Mouse (Mus musculus) liver, embryonic 13.5 days (tissue): ENCODE measurements around the gene AI413582. TPM values are rescaled to one million over a fixed set of nuclear protein-coding genes. Genes with fewer than 3 reads are reported as not detected.
A peak's percentile ranks its signal among the peaks of the same experiment; 100 is the strongest.

ENCODE experiments used
- ATAC-seq: fragments of 200-750 bp; cut with Nextera tagmentation; 2 replicates; pipeline ENCODE4 v1.8.0; 2017; ENCODE audit warnings: low read depth, mild to moderate bottlenecking, moderate number of reproducible peaks, moderate library complexity
- DNase-seq: peaks from one replicate; pipeline ENCODE4 v3.0.0; 2022
- H3K27ac ChIP-seq: fragments of 300-500 bp; sonication (generic); 2 replicates; pipeline ENCODE4 v1.5.1; 2015; ENCODE audit warnings: moderate library complexity, mild to moderate bottlenecking, inconsistent platforms
- H3K27me3 ChIP-seq: fragments of 300-500 bp; sonication (generic); 2 replicates; pipeline ENCODE4 v1.6.1; 2015; ENCODE audit warnings: mild to moderate bottlenecking, inconsistent platforms
- H3K36me3 ChIP-seq: fragments of 300-500 bp; sonication (generic); 2 replicates; pipeline ENCODE4 v1.6.1; 2015; ENCODE audit warnings: mild to moderate bottlenecking, inconsistent platforms
- H3K4me1 ChIP-seq: fragments of 300-500 bp; sonication (generic); replicated peaks from 2 replicates; pipeline ENCODE4 v1.6.1; 2015; ENCODE audit warnings: inconsistent platforms
- H3K4me2 ChIP-seq: fragments of 300-500 bp; sonication (generic); 2 replicates; pipeline ENCODE4 v1.6.1; 2015; ENCODE audit warnings: inconsistent platforms, mild to moderate bottlenecking, moderate library complexity
- H3K4me3 ChIP-seq: fragments of 300-500 bp; sonication (generic); replicated peaks from 2 replicates; pipeline ENCODE4 v1.5.1; 2015; ENCODE audit warnings: mild to moderate bottlenecking, inconsistent platforms
- H3K9ac ChIP-seq: fragments of 300-500 bp; sonication (generic); 2 replicates; pipeline ENCODE4 v1.6.1; 2015; ENCODE audit warnings: mild to moderate bottlenecking, inconsistent platforms
- H3K9me3 ChIP-seq: fragments of 300-500 bp; sonication (generic); replicated peaks from 2 replicates; pipeline ENCODE4 v1.6.1; 2016; ENCODE audit warnings: inconsistent platforms
- WGBS: fragments of 180-500 bp; shearing (Covaris S2); methylation state at CpG from one replicate; pipeline ENCODE4 v1.1.7; 2015; ENCODE audit not compliant: insufficient replicate concordance; 5-methylcytosine and 5-hydroxymethylcytosine counted together
- polyA plus RNA-seq: library from polyadenylated mRNA; unstranded; fragments of >200 nt; fragmentation: Nextera tagmentation; extraction: Ambion mirVana; gene quantifications from 2 replicates; pipeline ENCODE4 v1.2.1, GENCODE M21; 2015

Gene AI413582
- polyA plus RNA-seq, 1 experiment from 2014 or later: 13.7 TPM

DNA sequence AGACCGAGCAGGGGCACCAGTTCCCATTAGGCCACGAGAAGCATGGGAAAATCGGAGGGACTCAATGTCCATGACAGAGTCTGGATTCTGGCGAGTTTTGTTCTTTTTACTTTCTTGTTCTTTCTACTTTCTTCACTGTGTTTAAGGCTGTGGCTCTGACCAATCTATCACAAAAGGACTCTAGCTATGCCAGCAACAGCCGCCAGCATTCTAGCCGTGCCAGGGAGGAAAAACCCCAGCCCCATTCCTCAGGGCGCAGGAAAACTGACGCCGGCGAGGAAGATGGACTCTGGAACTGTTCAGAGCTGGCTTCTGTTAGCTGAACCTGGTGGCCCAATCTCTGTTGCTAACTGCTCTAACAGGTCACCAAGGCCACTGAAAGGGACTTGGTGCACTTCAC, 12.9 kb upstream of the AI413582 start:
- WGBS: 82% methylated on average over 10 of the region's 10 CpGs
- no peak for ATAC-seq
- peaks cover 79% of the 10 kb centered on the region for H3K4me1 ChIP-seq
- no peak overlapping the region for H3K4me2 ChIP-seq
- H3K4me3 ChIP-seq: no peak overlapping the region
- H3K9ac ChIP-seq: no peak overlapping the region
- H3K9me3 ChIP-seq: no peaks in the 10 kb centered on the region
- peaks cover 59% of the 10 kb centered on the region for H3K36me3 ChIP-seq
- H3K27ac ChIP-seq: no peak overlapping the region
- no peak for DNase-seq
- no peaks in the 10 kb centered on the region for H3K27me3 ChIP-seq

DNA sequence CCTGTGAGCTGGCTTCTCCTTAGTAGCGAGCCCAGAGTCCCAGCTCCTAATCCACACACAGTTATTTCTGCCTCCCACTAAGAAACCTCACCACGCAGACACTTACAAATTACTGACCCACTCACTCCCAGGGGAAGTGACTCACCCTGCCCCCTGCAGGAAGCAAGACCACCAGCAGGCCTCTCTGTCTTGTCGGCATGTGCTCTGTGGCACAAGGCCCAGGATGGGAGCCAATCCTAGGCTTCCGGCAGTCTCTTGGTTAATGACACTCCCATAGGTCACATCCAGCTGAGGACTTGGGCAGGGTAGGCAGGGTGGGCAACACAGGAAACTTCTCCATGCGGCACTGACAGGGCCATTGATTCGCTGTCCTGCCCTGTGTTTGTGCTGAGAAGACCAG, 11.9 kb upstream of the AI413582 start:
- ATAC-seq: no peak
- Histone ChIP-seq H3K4me2 (no peak overlapping the region), H3K4me1 (peaks cover 72% of the 10 kb centered on the region), H3K27ac (no peak overlapping the region), H3K9ac (no peak overlapping the region), H3K9me3 (no peaks in the 10 kb centered on the region), H3K36me3 (peaks cover 52% of the 10 kb centered on the region), H3K4me3 (no peak overlapping the region), H3K27me3 (no peaks in the 10 kb centered on the region)
- DNase-seq: no peak
- 75% methylated on average over 6 of the region's 6 CpGs for WGBS

DNA sequence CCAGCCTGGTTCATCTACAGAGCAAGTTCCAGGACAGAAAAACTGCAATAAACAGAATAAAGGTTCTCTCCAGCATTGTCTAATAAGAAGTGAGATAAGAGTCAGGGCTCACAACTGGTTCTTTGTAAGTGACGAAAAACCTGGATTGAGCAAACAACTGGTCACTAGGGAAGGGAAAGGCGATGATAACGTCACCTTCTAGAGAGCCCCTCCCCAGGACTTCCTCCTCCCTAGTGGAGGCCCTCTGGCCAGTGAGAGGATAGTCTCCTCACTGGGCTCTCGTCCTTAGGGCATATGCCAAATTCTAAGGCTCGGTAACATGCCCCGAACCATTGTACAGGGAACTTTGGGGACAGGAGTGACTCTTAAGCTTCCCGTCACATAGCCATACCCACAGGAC, 10.5 kb upstream of the AI413582 start:
- 66% methylated on average over 7 of the region's 7 CpGs for WGBS
- Histone ChIP-seq H3K4me3 (no peak overlapping the region), H3K4me1 (peaks cover 61% of the 10 kb centered on the region), H3K4me2 (no peak overlapping the region), H3K9ac (no peak overlapping the region), H3K27ac (no peak overlapping the region), H3K9me3 (no peaks in the 10 kb centered on the region), H3K36me3 (peaks cover 40% of the 10 kb centered on the region), H3K27me3 (no peaks in the 10 kb centered on the region)
- DNase-seq (no peak), ATAC-seq (no peak)

DNA sequence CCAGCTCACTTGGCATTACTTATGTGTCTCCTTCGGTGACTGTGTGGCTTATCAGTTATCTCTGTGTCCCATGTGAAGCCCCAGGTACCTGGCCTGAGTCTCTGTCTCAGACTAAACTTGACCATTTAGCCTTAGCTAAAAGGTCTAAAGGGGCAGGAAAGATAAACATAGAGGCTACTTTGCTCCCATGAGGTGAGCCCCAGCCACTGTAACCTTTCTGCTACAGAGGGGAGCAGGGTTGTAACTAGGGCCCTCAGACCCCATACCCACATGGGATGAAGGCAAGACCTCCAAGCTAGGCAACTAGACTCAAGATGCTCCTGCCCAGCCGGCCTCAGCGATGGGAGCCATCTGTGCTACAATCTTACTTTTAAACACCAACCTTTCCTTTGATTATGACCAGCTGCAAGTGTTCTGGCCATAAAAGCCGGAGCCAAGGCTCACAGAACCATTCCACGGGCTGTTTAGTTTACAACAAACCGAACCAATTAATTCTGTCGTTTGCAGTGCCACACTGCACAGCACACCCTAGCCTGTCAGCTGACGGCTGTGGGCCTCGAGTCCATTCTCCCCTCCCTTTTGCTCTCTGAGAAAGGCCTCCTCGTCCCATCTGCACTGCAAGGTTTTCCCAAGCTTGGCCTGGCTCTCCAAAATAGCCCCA, 9.7 kb upstream of the AI413582 start:
- Histone ChIP-seq H3K27me3 (no peaks in the 10 kb centered on the region), H3K4me1 (peaks cover 52% of the 10 kb centered on the region), H3K4me3 (no peak overlapping the region), H3K4me2 (no peak overlapping the region), H3K9me3 (no peaks in the 10 kb centered on the region), H3K27ac (no peak overlapping the region), H3K36me3 (peaks cover 33% of the 10 kb centered on the region), H3K9ac (no peak overlapping the region)
- ATAC-seq (no peak), DNase-seq (no peak)
- WGBS: 69% methylated on average over 10 of the region's 10 CpGs

DNA sequence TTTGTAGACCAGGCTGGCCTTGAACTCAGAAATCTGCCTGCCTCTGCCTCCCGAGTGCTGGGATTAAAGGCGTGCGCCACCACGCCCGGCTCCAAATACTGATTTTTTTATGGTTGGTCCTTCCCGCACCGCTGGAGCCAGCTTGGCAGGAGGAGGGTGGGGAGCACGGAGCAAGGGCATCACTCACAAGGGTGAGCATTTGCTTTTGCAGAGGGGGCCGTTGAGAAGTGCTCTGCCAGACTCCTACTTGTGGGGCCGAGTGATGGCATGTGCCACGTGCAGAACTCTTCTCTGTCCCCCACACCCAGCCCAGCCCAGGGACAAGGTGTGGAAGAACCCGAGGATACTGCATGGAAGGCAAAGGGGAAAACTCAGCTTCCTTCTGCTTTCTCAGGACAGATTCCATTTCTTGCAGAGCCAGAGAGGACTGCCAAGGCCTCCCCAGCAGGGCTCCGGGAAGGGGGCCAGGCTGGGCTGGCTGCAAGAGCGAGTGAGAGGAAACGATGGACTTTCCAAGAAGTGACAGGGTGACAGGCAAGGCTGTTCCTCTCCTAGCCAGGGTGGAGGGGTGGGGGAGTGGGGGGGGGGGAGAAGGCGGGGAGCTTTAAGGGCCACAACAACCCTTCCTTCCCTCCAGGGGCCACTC, 9.0 kb upstream of the AI413582 start:
- H3K27me3 ChIP-seq: no peaks in the 10 kb centered on the region
- peaks cover 26% of the 10 kb centered on the region for H3K36me3 ChIP-seq
- no peak overlapping the region for H3K27ac ChIP-seq
- H3K4me2 ChIP-seq: no peak overlapping the region
- H3K4me3 ChIP-seq: no peak overlapping the region
- H3K9me3 ChIP-seq: no peaks in the 10 kb centered on the region
- DNase-seq: no peak
- no peak overlapping the region for H3K9ac ChIP-seq
- no peak for ATAC-seq
- H3K4me1 ChIP-seq: peaks cover 50% of the 10 kb centered on the region
- WGBS: 62% methylated on average over 16 of the region's 16 CpGs

DNA sequence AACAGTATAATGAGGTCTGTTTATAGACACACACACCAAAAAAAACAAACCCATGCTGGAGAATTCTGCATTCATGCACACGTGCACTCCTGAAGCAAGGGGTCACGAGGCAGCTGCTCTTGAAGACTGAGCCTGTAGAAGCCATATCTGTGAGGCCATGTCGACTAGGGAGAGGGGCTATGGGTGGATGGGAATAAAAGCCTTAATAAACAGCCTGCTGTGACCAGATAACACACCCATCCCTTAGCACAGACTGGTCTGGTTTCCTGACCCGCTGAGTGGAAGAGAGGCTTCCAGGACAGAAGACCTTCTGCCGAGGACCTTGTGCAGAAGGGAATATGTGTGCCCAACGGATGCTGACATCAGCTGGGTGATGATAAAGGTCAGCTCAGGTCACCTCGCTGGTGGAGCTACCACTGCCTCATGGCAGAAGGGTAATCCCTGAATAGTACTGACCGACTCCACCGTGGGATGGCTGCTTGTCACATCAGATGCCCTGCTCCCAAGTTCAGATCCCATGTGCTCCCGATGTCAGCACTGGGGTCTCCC, 8.3 kb upstream of the AI413582 start:
- H3K4me1 ChIP-seq: peaks cover 51% of the 10 kb centered on the region
- H3K9ac ChIP-seq: 0 out of 2 replicates have a peak overlapping the region, but pooled peaks have one; percentile 19
- H3K9me3 ChIP-seq: no peaks in the 10 kb centered on the region
- H3K27me3 ChIP-seq: no peaks in the 10 kb centered on the region
- H3K4me2 ChIP-seq: no peak overlapping the region
- peak; percentile 77 for ATAC-seq
- H3K4me3 ChIP-seq: no peak overlapping the region
- WGBS: 29% methylated on average over 10 of the region's 10 CpGs
- H3K36me3 ChIP-seq: peaks cover 19% of the 10 kb centered on the region
- DNase-seq: peak; percentile 51
- no peak overlapping the region for H3K27ac ChIP-seq

DNA sequence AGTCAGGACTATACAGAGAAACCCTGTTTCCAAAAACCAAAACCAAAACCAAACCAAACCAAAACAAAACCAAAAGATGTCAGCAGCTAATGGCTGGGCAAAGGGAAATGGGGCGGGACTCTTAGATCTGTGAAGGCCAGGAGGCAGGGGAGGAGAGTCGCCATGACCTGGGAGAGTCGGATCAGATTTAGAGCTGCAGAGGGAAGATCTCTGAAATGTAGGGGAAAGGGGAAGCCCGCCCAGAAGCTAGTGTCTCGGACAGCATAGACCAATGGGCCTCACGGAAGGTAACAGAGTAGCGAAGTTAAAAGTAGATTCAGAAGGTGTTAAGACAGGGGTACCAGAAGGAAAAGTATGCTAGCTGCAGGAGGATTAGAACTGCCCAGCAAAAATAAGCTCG, 5.8 kb upstream of the AI413582 start:
- Histone ChIP-seq H3K9me3 (no peaks in the 10 kb centered on the region), H3K27ac (no peak overlapping the region), H3K4me2 (no peak overlapping the region), H3K27me3 (no peaks in the 10 kb centered on the region; the same call in 1 of the 2 replicates), H3K4me3 (no peak overlapping the region), H3K9ac (no peak overlapping the region), H3K36me3 (peaks cover 6% of the 10 kb centered on the region), H3K4me1 (peaks cover 54% of the 10 kb centered on the region)
- WGBS: 62% methylated on average over 8 of the region's 8 CpGs
- no peak for ATAC-seq
- no peak for DNase-seq

DNA sequence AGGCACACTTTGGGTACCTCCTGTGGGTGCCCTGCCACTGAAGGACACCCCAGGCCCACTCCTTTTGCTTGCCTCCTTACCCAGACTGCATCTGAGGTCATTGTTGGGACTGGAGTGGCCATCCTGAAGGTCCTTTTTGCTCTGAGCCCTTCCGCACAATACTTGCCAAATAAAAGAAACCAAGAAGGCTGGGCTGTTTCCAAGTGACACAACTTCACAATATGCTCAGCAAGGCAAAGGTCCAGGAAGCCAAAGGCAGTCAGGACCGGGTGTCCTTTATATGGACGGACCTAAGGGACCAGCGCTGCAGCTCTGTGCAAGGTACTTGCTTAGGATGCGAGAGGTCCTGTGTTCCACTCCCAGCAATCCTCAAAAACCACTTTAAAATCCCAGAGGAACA, 2.7 kb upstream of the AI413582 start:
- peaks cover 53% of the 10 kb centered on the region for H3K4me1 ChIP-seq
- H3K9ac ChIP-seq: no peak overlapping the region
- 82% methylated on average over 5 of the region's 5 CpGs for WGBS

DNA sequence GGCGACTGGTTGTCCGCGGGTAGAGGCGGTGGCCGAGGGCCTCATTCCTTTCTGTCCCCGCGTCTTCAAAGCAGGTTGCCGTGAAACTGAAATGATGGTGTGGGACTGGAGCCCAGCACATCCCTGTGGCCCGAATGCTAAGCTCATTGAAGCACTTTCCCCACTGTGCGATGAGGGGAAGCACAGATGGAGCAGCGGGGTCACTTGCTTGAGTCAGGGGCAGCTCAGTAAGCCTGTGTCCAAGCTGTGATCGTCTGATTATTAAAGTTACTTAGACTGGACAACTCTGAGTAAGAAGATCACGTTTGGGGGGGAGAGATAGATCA, 349 bp upstream of the AI413582 start:
- Histone ChIP-seq H3K36me3 (peaks cover 20% of the 10 kb centered on the region), H3K27me3 (no peaks in the 10 kb centered on the region; the same call in 1 of the 2 replicates), H3K4me3 (peak overlapping the region; percentile 70), H3K9me3 (no peaks in the 10 kb centered on the region), H3K4me1 (peaks cover 61% of the 10 kb centered on the region), H3K9ac (peak overlapping the region; percentile 84), H3K27ac (no peak overlapping the region), H3K4me2 (peak overlapping the region; percentile 99)
- DNase-seq: no peak
- no peak; the same call in 1 of the 2 replicates for ATAC-seq
- WGBS: under 1% methylated on average over 13 of the region's 13 CpGs

More for the DNA sequence above, 2.7 kb upstream of the AI413582 start:
- ATAC-seq (no peak), DNase-seq (no peak)
- no peak overlapping the region for H3K4me3 ChIP-seq
- no peaks in the 10 kb centered on the region; the same call in 1 of the 2 replicates for H3K27me3 ChIP-seq
- no peaks in the 10 kb centered on the region for H3K9me3 ChIP-seq
- H3K36me3 ChIP-seq: peaks cover 8% of the 10 kb centered on the region; the same call in 1 of the 2 replicates
- H3K27ac ChIP-seq: no peak overlapping the region
- no peak overlapping the region for H3K4me2 ChIP-seq

DNA sequence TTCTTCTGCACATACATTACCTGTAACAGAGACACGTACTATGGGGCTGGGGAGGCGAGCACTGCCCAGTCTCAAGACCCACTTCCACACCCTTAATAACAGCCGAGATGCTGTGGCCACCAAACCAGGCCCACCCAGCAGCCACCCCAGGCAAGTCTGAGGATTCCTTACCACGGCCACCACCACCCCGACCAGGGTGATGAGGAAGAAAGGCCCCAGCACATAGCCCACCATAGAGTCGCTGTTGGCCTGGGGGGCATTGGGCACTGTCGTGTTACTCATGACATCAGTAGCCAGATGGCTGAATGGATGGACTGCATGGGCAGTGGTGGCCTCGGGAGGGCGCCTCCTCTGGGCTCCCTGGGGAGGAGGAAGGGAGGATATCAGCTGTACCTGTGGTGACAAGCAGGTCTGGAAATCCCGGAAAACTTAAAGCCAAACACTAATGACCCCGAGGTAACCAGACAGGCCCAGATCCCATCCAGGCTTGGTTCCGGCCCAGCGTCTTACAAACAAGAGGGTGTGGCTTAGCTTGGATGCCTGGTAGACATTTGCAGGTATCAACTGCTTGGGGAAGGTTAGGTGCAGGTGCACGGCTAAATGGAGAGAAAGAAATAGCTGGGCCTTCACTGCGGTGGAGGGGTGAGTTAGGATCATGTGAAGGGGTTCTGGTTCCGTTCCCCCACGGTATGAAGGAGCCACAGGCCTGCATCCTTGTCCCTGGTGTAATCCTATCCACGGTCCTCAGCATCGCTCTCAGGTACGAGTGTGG, 979 bp downstream of the AI413582 start:
- Histone ChIP-seq H3K4me2 (peak overlapping the region; percentile 99), H3K36me3 (peaks cover 32% of the 10 kb centered on the region), H3K9ac (peak overlapping the region; percentile 84), H3K4me3 (peak overlapping the region; percentile 70), H3K27ac (peak overlapping the region; percentile 79), H3K4me1 (peaks cover 70% of the 10 kb centered on the region), H3K9me3 (no peaks in the 10 kb centered on the region), H3K27me3 (no peaks in the 10 kb centered on the region; the same call in 1 of the 2 replicates)
- peak; percentile 37 for DNase-seq
- ATAC-seq: peak; percentile 12; the same call in 1 of the 2 replicates
- 8% methylated on average over 20 of the region's 20 CpGs for WGBS

DNA sequence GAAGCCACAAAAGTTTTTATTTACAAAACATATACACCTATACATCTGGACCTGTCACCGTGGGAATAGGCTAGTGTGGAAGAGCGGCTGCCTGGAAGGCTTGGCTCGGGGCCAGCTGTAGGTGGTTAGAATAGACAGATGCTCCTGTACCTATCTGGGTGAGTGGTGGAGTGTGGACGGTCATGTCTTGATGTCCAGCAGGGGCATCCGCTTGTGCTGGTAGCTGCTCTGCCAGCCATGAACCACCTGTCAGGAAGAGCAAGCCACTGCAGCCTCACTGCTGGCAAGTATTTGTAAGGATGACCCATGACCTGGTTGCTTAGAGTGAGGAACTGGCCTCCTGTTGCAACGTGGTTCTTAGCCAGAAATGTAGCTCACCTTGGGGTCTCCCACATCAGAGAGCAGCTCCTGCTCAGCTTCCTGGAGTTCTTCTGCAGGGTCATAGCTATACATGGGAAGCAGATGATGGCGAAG, 1.7 kb downstream of the AI413582 start:
- H3K4me1 ChIP-seq: peaks cover 74% of the 10 kb centered on the region
- WGBS: 47% methylated on average over 7 of the region's 7 CpGs
- H3K4me2 ChIP-seq: peak overlapping the region; percentile 99

More for the DNA sequence above, 1.7 kb downstream of the AI413582 start:
- Histone ChIP-seq H3K27ac (peak overlapping the region; percentile 79; the same call in 1 of the 2 replicates), H3K9ac (no peak overlapping the region), H3K4me3 (peak overlapping the region; percentile 70; the same call in 1 of the 2 replicates), H3K9me3 (no peaks in the 10 kb centered on the region), H3K36me3 (peaks cover 37% of the 10 kb centered on the region), H3K27me3 (no peaks in the 10 kb centered on the region; the same call in 1 of the 2 replicates)
- DNase-seq: no peak
- no peak for ATAC-seq
